Mouse (Mus musculus) embryonic fibroblast, embryonic 13.5 days (primary cell): ENCODE measurements around the gene Fam102a.

ENCODE experiments used
- CTCF ChIP-seq: IDR thresholded peaks from 2 replicates; pipeline ENCODE4 v1.5.1; 2011; ENCODE audit warnings: mild to moderate bottlenecking, control low read depth, low read length, moderate library complexity, borderline replicate concordance; ENCODE audit not compliant: insufficient read depth
- POLR2A ChIP-seq: IDR thresholded peaks from 2 replicates; pipeline ENCODE4 v1.6.1; 2011; ENCODE audit warnings: low read depth, mild to moderate bottlenecking, control low read depth, low read length, moderate library complexity

DNA sequence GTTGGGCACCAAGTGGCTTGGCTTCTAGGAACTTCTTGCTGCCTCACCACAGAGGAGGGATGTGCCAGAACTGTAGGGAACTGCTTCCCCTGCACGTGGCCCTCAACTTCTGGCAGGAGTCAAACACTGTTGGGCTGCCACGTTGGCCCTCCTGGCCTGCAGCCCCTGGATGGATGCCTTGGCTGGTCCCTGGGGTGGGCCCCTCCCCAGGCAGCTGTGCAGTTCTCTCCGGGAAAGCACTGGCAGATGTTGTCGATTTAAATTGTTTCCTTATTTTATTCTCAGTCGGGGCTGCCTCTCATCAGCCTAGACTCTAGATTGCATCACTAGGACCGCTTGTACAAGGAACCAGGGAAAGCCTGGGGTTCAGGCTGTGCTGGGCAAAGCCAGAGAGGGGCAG is 14.6 kb downstream of the Fam102a start:
- TF ChIP-seq CTCF: no peak
- TF ChIP-seq POLR2A: no peak
